Mouse (Mus musculus) small intestine, adult 2 months (tissue): ENCODE results near the gene C130050O18Rik.

Source experiments
- CTCF ChIP-seq: fragments of 200-500 bp; IDR thresholded peaks from 2 replicates; pipeline ENCODE4 v1.5.1; 2012; ENCODE audit warnings: low read depth, mild to moderate bottlenecking, control low read depth, inconsistent platforms, low read length, moderate library complexity, mixed read lengths; ENCODE audit not compliant: insufficient replicate concordance, insufficient read length; ENCODE audit errors: extremely low read depth
- POLR2A ChIP-seq: fragments of 200-500 bp; IDR thresholded peaks from 2 replicates; pipeline ENCODE4 v1.6.1; 2012; ENCODE audit warnings: low read depth, mild to moderate bottlenecking, control low read depth, inconsistent platforms, low read length, moderate library complexity

- no peak for TF ChIP-seq POLR2A
- no peak for TF ChIP-seq CTCF
Measured at GRCm38 (mm10) chr5:139442962-139443361, 37.9 kb downstream of the C130050O18Rik start.
